Mouse (Mus musculus) frontal cortex, postnatal 14 days (tissue): ENCODE results near the gene Rasal2.
"Not testable (repeated sequence)": the region's sequence is repeated elsewhere in the genome, so short reads cannot be mapped to it uniquely, and the experiment has no call there.

Experiments used
- DNase-seq, 2 experiments: peaks; one replicate each; pipeline ENCODE4 v3.0.0; 2022; ENCODE audit warnings: low spot score in 2 of 2

The Rasal2 gene

DNA sequence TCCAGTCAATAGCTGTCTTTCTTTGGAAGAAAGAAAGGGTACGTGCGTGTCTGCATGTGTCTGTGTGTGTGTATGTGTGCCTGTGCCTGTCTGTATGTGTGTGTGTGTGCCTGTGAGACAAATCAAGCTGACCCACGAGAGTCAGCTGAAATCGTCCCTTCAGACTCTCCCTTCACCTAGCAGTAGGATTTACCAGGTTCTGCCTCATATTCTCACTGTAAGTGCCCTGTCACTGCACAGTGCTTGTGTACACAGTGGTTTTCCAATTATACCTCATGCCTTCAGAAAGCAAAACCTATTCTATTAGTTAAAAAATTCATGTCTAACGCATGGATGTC is 168.0 kb downstream of the Rasal2 start:
- DNase-seq, result no peak

DNA sequence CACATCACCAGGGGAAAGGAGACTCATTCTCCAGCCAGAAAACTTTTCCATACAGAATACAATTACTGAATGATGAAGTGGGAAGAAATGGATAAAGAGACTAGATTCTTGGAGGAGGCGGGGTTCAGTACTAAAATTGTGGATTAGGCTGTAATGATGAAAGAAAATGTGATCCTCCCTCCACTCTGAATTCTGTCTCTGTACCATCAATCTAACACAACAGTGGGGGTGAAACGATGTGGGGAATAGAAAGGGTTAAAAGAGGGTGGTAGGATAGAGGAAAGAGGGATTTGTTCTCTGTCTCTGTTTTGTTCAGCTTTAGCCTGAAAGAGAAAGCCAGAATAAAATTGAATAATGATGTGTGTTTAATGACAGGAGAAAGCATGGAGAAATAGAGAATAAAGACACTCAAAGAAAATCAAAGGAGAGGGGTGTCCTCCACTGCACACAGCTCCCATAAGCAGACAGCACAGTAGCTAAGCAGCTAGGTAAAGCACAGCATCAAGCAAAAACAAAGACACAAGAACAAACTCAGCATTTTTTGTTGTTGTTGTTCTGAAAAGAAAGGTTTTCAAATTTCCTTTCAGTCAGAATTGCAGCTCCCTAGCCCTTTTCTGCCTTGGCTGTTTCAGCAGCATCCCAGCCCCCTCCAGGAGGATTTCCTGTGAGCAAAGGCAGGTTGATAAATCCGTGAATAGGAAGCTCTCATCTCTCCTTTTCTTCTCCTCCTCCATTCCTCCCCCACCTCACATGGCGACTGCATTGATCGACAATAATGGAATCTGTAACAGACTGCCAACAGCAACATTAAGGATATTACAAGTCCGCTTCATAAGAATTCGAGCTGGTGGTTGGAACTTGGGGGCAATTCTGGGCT is 168.6 kb downstream of the Rasal2 start:
- DNase-seq, result no peak

DNA sequence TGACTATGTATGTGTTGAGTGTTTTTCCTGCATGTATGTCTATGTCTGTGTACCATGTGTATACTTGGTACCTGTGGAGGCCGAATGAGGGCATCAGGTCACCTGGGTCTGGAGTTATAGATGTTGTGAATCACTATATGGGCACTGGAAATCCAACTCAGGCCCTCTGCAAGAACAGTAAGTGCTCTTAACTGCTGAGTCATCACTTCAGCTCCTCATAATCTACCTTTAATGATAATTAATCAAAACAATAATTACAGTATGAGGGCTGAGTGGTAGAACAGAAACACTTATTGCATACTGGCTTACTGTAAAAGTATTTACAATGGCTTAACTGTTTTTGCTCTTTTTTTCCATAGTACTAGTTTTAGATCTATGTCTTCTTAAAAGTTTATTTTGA is 172.7 kb downstream of the Rasal2 start:
- DNase-seq, result no peak

DNA sequence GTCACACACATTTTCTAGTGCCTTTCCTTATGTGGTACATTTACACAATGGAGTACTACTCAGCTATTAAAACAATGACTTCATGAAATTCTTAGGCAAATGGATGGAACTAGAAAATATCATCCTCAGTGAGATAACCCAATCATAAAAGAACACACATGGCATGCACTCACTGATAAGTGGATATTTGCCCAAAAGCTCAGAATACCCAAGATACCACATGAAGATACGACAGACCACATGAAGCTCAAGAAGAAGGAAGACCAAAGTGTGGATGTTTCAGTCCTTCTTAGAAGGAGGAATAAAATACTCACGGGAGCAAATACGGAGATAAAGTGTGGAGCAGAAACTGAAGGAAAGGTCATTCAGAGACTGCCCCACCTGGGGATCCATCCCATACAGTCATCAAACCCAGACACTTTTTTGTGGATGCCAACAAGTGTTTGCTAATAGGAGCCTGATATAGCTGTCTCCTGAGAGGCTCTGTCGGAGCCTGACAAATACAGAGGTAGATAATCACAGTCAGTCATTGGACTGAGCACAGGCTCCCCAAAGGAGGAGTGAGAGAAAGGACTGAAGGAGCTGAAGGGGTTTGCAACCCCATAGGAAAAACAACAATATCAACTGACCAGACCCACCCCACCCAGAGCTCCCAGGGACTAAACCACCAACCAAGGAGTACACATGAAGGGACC is 175.6 kb downstream of the Rasal2 start:
- DNase-seq, result not testable (repeated sequence)

DNA sequence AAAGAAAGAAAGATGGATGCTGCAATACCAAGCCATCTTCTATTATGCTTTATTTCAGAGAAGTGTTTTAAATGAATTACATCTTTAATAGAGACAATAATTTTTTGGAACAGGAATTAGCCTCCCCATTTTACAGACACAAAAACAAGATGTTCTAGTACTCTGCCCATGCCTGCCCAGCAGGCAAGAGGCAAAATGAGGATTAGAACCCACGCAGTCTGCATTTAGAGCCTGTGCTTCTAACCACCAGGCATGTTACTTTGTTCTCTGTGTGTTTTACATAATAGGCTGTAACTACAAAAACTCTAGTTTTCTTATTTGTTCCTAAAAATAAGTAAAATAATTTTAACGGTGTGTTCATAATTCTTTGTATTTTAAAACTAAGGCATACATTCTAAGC is 178.9 kb downstream of the Rasal2 start:
- no peak for DNase-seq

DNA sequence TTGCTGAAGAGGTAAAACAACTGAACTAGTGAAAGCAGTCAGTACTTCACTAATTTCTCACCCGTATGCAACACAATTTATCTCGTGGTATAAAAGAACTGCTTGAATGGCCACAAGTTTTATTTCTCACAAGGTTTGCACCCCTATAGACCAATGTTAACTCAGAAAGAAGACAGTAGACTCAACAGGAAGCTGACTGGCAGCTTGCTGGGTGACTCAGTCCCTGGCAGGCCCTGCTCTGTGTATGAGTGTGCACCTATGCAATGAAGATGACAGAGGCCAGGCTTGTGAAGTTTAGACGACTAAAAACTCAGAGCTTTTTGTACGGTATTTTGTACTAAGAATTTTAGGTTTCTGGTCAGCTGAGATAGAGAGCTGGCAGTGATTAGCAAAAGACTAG is 180.0 kb downstream of the Rasal2 start:
- DNase-seq, result no peak

DNA sequence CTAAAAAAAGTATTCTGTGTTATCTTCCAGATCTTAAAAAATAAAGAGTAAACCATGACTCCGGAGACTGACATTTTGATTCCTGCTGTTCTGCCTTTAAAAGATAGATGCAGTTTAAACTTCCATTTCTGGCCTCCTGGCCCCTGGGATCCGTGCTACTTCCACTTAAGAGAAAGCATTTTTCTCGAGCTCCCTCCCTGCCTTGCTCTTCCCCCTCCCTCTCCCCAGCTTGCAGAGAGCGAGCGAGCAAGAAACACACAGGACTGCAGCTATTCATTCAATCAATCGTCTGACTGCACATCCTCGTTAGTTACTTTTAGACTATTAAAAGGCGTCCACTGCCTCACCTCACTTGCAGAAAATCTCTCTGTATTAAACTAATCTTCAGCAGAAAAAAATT is 181.4 kb downstream of the Rasal2 start:
- DNase-seq, result no peak

DNA sequence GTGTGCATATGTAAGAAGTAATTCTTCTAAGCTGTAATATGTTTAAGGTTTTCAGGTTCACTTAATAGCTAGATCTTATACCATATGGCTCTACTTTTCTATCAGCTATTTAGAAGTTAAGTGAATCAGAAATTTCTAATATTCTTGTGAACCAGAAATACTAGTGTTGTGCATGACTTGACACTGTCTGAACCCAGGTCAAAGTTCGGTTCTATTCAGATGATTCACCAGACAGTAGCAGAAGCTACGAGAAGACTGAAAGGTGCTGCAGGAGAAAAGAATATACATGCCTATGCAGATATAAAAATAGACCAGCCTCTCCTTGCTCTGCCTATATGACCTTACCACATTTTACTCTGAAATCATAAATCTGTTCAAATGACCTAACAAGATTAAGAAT is 182.0 kb downstream of the Rasal2 start:
- DNase-seq, result no peak

DNA sequence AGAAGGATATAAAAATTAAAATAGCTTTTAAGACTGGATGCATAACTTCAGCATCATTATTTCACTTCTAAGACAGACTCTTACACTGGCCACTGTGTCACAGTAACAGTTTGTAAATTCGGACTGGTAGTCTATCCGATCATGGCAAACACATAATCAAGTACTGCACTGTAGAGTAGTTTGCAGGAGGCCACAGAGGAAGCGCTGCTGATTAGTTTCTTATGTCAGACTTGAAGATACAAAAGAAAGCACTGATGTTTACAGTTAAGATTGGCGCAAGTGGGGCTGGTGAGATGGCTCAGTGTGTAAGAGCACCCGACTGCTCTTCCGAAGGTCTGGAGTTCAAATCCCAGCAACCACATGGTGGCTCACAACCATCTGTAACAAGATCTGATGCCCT is 187.4 kb downstream of the Rasal2 start:
- no peak for DNase-seq

DNA sequence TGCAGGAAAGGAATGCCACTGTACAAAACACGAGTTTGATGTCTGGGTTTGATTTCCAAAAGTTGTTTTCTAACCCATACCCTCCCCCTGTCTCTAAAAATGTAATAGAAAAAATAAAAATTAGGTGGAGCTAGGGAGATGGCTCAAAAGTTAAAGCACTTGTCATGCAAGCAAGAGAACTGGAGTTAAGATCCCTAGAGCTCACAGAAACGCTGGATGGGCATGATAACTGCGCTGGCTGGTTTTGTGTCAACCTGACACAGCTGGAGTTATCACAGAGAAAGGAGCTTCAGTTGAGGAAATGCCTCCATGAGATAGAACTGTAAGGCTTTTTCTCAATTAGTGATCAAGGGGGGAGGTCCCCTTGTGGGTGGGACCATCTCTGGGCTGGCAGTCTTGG is 191.5 kb downstream of the Rasal2 start:
- no peak for DNase-seq

DNA sequence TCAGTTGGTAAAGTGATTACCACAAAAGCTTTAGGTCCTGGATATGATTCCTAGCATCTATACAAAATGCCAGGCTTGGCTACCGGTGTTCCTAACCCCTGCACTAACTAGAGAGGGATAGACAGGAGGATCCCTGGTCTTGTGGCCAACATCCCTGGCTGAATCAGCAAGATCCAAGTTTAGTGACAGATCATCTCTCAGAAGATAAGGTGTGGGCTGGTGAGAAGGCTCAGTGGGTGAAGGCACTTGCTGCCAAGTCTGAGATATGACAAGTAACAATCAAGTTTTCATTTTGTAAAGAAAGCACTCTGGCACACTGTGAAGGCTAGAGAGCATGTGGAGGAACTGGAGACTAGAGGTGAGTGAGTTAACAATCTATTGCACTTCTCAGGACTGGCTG is 191.9 kb downstream of the Rasal2 start:
- no peak for DNase-seq

DNA sequence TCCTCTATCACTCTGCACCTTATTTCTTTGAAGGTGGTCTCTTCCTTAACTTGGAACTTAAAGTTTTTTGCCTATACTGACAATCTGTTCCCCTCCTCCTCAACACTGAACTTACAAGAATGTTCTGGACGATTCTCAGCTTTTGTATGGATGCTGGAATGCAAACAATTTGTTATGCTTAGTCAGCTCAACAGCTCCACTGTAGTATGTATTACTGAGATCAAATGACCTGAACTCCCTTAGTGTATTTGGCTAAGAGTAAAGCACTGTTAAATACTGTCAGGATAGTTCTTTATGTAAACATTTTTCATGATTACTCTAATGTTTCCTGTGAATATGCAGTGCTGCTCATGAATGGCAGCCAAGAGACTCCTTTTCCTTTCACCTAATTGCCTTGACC is 203.6 kb downstream of the Rasal2 start:
- no peak for DNase-seq

DNA sequence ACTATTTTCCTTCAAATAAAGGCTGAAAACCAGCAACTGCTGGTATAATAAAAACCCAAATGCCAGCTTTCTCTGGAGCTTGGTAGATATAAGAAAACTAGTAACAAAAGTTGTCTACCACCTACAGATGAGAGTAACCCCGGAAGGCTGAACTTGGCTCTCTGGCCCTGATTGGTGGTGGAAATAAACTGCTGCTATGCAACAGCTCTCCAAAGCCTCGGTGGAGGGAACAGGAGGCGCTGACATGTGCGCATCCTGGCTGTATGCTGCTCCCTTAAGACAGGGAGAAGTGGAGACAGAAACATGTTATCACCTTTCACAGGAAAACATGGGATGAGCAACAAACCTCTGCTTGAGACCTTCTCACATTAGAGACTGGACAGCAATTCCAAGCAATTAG is 206.7 kb downstream of the Rasal2 start:
- DNase-seq, result no peak

DNA sequence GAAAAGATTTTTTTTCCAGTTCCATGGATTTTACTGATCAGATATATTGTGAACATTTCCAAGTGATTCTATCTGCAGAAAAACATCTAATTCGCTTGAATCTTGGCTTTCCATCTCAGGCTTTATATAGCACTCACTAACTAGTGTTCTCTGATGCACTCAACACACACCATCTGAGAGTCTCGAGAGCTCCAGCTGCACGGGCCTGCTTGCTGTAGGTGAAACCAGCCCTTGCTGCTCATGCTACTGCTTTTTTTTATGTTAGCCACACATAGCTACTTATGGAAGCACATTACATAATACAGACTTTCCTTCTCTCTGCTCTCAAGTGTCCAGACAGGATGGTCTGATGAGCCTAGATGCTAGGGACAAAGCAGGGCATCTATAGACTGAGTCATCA is 229.4 kb downstream of the Rasal2 start:
- DNase-seq, result no peak

DNA sequence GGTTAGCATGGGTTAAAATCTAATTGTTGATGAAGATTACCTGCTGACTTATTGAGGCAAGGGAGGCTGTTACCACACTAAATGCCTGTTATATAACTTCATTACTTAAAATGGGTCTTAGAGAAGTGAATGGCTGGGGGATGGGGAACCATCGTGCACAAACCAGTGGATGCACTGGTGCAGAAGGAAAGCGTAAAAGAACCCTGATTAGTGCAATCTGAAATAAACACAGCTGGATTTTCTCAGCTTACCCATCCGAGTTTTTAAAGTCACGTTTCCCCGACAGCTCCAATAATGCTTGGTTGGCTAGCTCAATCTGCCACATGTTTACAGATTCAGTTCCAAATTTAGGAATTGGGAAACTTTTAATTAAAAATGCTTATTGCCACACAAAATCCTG is 230.0 kb downstream of the Rasal2 start:
- no peak for DNase-seq

DNA sequence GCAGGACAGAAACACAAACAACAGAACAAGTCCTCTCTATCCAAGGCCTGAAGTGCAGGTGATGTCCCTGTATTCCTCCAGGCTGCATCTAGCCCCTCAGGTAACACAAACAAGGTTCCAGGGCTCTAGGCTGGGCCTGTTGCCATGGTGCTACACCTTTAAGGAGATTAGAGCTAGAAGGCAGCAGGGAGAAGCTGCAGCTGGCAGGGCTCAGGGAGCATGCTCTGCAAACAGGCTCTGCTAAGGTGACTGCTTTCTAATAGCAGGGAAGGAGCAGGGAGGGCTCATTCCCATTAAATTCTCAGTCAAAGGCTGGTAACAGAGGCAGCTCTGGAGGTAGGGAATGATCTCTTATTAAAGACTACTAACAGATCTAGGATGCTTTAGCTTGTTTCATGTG is 231.3 kb downstream of the Rasal2 start:
- DNase-seq, result no peak

DNA sequence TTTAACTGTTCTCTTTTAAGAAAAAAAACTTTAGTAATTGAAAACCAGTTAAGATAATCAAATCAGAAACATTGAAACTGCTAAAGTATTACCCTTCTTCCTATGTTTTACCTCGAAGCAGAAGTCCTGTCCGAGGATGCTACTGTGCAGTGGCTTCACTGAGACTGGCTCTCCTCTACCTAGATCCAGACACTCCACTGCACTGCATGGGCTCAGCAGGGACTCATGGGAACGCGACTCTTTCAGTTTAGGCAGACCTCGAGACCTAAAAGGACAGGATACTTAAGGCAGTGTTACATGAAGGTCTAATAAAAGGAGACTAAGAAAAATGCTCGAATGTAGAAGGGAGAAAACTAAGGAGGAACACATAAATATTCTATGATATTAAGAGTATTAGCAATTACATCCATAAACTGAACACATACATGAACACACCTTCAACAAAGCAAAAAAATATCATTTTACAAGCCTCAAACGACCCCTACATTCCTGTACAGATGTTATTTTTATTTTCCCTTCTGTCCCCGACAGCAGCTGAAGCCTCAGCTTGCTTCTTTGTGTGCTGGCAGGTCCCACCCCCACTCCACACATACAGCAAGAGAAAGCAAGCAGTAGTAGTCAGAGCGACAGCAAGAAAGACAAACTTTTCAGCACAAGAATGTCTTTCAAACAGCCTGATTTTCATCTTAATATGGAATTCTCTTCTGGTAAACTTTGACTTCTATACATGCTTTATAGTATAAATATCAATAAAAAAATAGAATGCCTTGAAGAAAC is 233.2 kb downstream of the Rasal2 start:
- no peak for DNase-seq

DNA sequence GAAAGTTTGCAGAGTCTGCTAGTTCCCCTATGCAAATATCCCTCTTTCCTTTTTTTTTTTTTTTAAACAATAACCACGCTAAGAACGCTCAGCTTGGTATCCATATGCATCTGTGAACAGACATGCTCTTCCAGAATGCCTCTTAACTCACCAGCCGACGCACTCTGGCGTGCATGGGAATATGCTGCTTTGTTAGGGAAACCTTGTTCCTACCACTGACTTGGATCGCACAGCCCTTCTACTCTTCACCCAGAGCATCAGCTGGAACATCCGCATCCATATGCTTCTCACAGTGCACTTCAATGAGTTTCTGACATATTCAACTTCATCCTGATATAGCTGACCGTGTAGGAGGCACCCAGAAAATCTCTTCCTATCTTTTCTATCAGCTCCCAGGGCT is 243.1 kb downstream of the Rasal2 start:
- DNase-seq, result no peak

DNA sequence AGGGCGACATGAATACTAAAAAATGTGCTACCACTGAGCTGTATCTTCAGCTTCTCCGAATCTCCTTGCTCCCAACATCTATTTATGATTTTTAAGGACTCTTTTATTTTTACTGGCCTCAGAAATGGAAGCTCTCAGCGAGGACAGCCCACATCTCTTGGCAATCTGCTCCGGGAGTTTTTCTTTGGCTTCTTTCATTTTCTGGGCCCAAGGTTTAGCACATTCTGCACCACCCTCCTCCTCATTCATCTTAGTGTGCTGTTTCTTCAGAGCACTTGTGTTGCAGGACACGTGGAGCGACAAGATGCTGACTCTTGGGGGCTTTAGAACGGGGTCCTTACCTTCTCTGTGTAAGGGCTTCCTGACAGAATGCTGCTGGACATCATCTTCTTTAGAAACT is 243.5 kb downstream of the Rasal2 start:
- DNase-seq, result peak in 1 of 2 experiments; percentile 41

DNA sequence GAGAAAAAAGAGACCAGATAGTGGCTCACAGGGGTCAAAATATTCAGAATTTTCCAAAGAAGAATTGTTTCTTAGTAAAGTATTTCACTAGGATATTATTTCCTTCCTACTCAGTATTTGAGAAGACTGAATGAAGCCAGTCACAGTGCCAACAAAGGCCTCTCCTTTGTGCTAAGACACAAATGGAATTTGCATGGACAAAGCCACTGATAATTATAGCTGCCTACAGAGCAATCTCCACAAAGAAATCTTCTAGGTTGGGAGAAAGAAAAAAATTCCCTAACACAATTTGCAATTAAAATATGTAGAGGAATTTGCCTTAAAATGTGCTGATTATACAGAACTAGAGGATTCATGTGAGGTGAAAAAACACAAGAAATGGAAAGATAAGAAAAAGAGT is 258.6 kb downstream of the Rasal2 start:
- no peak for DNase-seq

DNA sequence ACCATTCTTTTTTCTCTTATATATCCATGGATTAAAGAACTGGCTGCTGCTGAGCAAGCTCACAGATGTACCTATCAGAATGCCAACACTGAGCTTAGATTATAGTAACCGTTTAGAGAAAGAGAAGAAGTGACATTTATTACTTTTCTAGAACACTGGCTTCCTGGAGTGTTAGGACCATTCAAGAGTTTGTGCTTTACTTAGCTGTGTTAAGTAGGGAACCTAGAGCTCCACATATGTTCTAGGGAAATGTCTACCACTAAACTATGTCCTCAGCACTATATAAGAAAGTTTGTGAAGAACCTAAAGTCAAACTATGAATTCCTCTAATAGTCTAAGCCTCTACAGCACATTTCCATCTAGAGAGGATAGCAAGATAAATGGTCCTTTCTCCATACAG is 262.3 kb downstream of the Rasal2 start:
- DNase-seq, result no peak

DNA sequence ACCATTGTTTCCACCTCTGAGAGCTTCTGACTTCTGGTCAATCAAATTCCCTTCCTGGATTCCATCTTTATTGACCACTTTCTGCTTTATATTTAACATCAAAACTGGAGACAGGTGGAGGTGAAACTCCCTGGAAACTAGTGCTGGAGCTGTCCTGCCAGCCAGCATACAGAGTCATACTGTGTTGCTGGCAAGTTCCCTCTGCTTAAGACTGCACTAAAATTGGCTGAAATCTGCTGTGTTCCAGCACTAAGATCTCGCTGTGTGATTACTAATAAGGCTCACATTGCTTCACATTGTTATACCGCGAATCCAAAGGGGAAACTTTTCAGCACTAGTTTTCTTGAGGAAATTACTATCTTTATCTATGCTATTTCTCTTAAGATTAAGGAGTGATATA is 267.8 kb downstream of the Rasal2 start:
- no peak for DNase-seq
